Mouse (Mus musculus) adrenal gland, postnatal 10 days (tissue): Measurements from ENCODE around the gene Myo16. TPM values are rescaled to one million over a fixed set of nuclear protein-coding genes. Genes with fewer than 3 reads are reported as not detected.

Experiments
- DNase-seq: peaks from one replicate; pipeline ENCODE4 v3.0.0; 2021; ENCODE audit warnings: mixed read lengths
- total RNA-seq, 2 experiments: library from RNA; stranded (reverse); gene quantifications; 2 replicates each; pipeline ENCODE4 v1.2.3; 2021

The Myo16 gene
- total RNA-seq, 2 experiments from 2014 or later: 0.18 to 0.91 TPM

- DNase-seq: no peak
Measured at GRCm38 (mm10) chr8:10480850-10481249, 327.1 kb downstream of the Myo16 start.

DNA sequence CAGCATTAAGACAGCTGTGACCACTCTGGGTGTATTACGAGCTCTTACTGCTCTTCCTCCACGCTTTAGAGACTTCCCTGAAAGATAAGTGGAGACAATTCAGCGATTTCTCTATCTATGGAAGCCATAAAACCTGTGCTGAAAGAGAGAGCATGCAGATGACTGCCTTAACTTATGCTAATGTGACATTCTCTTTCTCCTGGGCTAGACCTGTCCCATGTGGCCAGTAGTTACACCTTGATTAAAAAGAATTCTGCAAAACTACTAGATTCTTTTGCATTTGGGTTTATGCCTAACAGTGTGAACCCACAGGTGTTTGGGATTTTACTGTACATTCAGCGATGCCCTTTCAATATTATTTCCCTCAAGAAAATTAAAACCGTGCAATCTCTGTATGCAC is 328.4 kb downstream of the Myo16 start:
- DNase-seq: no peak

- no peak for DNase-seq
Measured at GRCm38 (mm10) chr8:10482880-10483279, 329.2 kb downstream of the Myo16 start.

DNA sequence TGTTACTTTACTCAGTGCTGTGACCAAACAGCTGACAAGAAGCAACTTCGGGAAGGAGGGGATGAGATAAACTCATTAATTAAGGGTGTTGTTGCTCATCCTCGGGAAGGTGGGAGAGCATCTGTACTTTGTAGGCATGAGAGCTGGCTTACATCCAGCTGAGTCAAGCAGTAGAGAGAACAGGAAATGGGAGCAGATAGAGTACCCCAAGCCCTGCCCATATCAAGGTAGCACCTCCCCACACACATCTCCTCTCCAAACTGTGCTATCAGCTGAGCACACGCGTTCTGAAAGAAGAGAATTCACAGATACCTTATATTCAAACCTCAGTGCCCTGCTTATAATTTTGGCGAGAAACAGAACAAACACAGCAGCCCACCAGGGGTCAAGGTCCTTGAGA is 330.1 kb downstream of the Myo16 start:
- DNase-seq: no peak

DNA sequence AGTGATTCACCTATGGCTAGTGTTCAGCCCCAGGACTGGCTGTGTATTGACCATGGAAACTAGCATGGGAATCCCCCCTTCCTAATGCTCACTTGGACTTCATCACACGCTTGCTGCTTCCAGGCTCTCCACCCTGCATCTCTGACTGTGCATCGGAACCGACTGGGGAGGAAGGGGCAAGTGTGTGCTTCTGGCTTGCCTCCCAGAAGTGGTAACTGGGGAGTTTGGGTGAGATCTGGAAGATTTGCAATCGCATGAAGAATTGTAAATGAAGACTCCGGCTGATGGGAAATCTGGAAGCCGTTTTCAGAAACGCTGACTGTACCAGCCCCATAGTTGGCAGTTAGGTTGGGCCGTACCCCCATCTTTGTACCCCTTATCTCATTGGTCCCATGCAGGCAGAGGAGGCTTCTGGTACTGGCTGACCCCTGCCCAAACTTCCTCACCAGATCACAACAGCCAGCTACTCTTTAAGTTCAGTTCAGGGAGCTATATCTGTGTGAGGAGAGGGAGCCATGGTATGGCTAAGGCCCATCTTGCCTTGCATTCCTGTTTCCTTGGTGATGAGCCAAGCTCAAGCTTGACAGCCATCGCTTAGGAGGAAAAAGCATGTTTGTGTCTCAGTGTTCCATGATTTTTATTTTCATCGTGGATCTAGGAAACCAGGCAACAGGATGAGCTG is 336.2 kb downstream of the Myo16 start:
- DNase-seq: no peak

GRCm38 (mm10) chr8:10490420-10490784 is 336.7 kb downstream of the Myo16 start:
- DNase-seq: no peak

DNA sequence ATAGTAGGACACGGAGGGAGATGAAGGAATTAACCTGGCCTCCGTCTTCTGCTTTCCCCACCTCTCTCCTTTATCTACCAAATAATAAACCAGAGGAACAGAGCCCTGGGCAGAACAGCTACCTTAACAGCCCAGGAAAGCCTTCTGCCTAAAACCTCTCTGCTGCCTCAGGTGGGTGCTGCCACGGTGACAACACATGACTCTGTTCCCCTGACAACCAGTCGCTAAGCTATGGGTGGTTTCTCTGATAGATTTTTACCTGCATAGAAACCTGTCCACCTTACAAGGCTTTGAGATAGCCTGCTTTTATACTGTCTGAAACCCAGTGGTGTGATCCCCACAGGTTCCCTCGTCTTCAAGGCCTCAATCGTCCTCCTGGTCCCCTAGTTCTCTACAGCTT is 337.2 kb downstream of the Myo16 start:
- DNase-seq: no peak

DNA sequence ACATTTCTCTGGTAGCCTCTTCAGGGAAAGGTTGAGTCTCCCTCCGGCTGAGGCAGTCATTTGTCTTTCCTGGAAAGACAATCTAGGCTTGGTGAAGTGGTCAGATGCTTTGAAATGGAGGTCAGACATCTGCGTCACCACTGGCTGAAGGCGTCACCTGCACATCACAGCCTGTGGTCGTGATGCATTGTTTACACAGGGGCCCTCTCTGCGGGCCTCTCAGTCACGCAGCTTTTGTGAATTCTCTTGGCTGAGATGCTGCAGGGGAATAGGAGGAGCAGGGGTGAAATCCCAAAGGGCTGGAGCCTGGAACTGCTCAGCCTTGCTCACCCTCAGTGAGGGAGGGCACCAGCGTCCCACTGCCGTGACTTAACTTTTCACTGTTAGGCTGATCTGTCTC is 346.1 kb downstream of the Myo16 start:
- peak; percentile 17 for DNase-seq

GRCm38 (mm10) chr8:10500465-10500864 is 346.8 kb downstream of the Myo16 start:
- no peak for DNase-seq

GRCm38 (mm10) chr8:10501750-10502149 is 348.0 kb downstream of the Myo16 start:
- no peak for DNase-seq

- DNase-seq: no peak
Measured at GRCm38 (mm10) chr8:10512105-10512504, 358.4 kb downstream of the Myo16 start.

DNA sequence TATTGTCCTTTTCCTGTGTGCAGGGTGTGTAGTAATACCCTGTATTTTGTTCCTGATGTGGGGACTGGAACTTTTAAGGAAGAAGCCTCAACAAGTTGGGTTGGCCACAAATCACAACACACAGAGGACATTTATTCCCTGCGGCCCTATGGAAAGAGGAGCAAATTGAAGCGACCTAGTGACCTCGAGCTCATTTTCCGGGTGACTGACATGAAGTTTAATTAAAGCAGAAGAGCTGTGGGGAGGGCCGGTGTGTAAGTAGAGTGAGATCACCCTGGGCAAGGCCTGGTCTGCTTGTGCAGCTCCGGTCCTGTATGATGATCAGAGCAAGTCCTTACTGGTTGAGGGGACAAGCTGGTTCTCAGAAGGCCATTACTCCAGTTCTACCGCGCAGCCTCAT is 363.7 kb downstream of the Myo16 start:
- DNase-seq: no peak

- DNase-seq: no peak
Measured at GRCm38 (mm10) chr8:10519276-10519675, 365.6 kb downstream of the Myo16 start.

DNA sequence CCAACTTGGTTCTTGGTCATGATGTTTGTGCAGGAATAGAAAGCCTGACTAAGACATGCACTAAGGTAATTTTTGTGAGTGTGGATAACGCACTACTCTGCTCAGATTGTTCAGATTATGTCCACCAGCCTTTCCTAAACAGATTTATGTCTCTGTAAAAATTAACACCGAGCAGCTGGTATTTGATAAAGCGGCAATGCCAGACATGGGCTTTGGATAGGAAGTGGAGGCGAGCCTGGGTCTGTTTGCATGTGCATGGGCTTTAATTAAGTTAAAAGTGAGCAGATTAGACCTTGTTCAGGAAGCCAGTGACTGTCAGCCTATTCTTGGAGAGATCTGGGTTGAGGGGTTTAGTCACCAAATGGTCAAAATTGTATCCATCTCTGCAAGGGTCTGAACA is 367.8 kb downstream of the Myo16 start:
- no peak for DNase-seq

DNA sequence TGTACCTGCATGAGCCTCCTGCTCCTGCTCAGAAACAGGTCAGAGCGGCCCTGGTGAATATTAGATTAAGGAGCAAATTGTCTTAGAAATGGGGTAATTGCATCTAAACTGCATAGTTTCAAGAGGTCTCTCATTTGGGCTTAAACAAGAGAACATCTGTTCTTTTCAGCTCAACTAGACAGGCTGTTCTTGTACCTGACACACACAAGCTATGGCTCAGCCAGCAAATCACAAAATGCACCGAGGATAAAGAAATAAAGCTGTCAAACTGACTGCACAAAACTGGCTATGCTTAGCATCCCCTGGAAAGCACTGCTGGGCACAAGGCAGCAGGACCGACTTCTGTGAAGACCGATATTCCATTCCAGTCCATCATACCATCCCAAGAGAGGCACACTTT is 372.0 kb downstream of the Myo16 start:
- DNase-seq: no peak

- DNase-seq: no peak
Measured at GRCm38 (mm10) chr8:10526616-10527015, 372.9 kb downstream of the Myo16 start.

- DNase-seq: no peak
Measured at GRCm38 (mm10) chr8:10534619-10535286, 381.0 kb downstream of the Myo16 start.

GRCm38 (mm10) chr8:10538319-10538718 is 384.6 kb downstream of the Myo16 start:
- no peak for DNase-seq

GRCm38 (mm10) chr8:10539665-10540064 is 386.0 kb downstream of the Myo16 start:
- no peak for DNase-seq

DNA sequence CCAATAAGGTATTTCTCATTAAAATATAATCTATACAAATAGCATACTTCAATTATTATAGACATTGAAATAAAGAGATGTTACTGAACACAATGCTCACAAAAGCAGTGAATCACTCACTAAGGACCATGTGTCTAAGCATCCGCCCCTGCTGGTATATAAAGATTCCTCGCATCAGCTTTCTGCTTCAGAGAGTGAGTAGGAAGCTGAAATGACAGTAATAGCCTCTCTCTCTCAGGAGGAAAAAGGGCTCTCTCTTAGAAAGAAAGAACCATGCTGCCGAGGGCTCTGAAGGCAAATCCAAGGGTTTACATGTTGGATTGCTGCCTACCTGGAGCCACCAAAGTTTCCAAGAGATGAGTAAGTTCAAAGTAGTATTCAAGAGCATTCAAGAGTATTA is 392.2 kb downstream of the Myo16 start:
- DNase-seq: no peak

GRCm38 (mm10) chr8:10546519-10546918 is 392.8 kb downstream of the Myo16 start:
- no peak for DNase-seq

- DNase-seq: no peak
Measured at GRCm38 (mm10) chr8:10548003-10548584, 394.4 kb downstream of the Myo16 start.

GRCm38 (mm10) chr8:10549434-10549833 is 395.7 kb downstream of the Myo16 start:
- DNase-seq: no peak

DNA sequence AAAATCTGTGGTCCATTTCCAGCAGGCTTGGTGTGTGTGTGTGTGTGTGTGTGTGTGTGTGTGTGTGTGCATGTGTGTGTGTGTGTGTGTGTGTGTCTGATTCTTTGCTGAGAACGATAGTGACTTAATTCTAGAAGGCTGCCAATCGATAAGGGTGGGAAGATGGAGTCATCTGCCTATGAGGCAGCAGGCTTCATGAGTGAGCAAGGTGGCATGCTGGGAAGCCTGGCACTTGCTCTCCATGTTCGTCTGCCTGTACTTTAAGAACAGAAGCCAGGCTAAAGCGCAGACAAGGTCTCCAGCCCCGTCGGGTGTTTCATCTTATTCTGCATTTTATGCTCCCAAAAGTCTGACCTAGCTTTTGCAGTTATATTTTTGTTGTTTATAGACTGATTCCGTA is 404.2 kb downstream of the Myo16 start:
- no peak for DNase-seq
